Mouse (Mus musculus) ovary, postnatal 10 days (tissue): ENCODE data around the gene Slc35b2.

Experiments
- DNase-seq: peaks from one replicate; pipeline ENCODE4 v3.0.0; 2022; ENCODE audit warnings: low spot score

Slc35b2 gene

GRCm38 (mm10) chr17:45545278-45545961, 18.3 kb upstream of the Slc35b2 start:
- DNase-seq: no peak

GRCm38 (mm10) chr17:45546941-45547340, 16.7 kb upstream of the Slc35b2 start:
- no peak for DNase-seq

DNA sequence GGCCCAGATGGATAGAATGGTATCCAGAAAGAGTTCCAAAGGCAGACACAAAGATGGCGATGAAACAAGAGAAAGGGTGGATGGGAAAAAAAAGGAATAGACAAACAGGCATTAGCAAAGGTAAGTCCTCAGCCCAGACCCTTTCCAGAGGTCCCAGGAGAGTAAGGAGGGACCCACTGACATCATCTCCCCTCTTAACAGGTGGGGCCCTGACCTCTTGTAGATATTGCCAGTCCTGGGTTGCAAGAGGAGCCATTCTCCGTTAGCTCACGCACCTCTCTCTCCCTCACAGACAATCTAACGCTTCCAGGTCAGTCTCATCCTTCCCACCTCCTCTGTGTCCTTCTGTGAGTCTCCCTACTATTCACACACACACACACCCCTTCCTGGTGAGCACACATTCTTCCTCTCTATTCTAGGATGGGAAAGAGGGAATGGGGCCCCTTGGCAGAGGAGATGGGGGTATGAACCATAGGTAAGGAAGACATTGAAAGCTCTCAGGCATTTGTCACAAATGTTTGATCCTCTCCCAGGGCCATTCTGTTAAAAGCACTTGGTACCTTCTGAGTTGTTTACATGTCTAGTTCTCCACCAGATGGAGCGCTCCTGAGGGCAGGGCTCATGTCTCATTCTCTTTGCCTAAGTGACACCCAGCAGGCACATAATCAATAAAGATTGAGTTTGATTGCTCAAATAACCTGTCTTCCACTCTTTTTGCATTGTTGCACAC, 16.0 kb upstream of the Slc35b2 start:
- DNase-seq: no peak

- no peak for DNase-seq
Observed at GRCm38 (mm10) chr17:45548541-45549512, 14.8 kb upstream of the Slc35b2 start.

- DNase-seq: no peak
Observed at GRCm38 (mm10) chr17:45549617-45550181, 14.0 kb upstream of the Slc35b2 start, which contains the start of gene Tmem151b. TSS of gene Tmem151b (minus strand) at chr17:45549677.

- no peak for DNase-seq
Observed at GRCm38 (mm10) chr17:45550253-45550652, 13.4 kb upstream of the Slc35b2 start.

- DNase-seq: no peak
Observed at GRCm38 (mm10) chr17:45551249-45551796, 12.4 kb upstream of the Slc35b2 start.

DNA sequence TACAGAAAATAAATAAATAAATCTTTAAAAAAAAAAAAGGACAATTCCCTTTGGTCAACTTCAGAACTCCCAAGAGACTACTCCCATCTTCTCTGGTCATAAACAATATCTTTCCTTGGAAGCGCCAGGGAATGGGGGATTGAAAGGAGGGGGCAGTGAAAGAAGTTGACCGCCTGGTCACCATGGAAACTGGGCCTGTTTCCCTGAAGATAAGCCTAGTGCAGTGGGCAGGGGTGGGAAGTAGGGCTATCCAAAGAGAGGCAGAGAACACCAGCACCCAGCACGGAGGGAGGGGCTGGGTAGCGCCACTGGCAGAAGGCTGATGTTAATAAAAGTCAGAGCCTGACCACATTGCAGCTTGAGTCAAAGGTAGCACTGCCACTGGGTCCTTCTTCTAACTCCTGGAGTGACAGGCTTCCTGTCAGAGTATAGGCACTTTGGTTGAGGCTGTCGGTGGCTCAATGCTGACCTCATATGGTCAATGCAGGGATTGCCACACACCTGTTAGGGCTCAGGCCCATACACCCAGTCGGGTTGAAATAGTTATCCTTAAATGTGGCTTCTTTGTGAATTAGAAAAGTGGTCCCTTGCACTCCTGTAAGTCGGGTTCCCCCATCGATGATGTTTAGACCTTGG, 11.7 kb upstream of the Slc35b2 start:
- peak; percentile 50 for DNase-seq

GRCm38 (mm10) chr17:45553065-45553464, 10.6 kb upstream of the Slc35b2 start:
- DNase-seq: no peak

- no peak for DNase-seq
Observed at GRCm38 (mm10) chr17:45554420-45554819, 9.3 kb upstream of the Slc35b2 start.

DNA sequence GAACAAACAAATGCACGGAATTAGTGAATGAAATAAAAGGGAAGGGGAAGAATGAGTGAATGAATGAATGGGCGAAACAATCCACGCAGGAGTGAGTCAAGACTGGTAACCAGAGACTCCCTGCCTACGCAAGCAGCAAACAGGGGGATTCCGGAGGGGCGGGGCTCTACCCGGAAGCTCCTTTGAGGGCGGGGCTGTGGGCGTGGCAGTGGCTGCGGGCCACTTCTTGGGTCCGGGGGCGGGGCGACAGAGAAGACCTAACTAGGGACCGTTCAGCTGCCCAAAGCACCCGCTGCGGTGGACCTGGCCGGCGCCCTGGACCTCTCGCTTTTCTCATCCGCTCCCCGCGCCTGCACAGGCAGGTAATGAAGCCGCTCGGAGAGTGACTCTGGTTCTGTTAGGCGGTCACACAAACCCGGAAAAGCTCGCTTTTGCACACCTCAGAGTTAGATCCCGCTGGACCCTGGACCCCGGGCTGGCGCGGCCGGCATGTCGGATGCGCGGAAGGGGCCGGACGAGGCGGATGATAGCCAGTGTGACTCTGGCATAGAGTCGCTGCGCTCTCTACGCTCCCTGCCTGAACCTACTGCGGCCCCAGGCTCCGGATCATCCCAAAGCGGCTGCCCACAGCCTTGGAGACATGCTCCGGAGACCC, 8.1 kb upstream of the Slc35b2 start, which contains the start of gene Nfkbie:
Gene Nfkbie (plus strand): TSS at position 252 of the 655 bp plus-strand sequence.
- peak; percentile 84 for DNase-seq

- DNase-seq: no peak
Observed at GRCm38 (mm10) chr17:45556107-45556489, 7.6 kb upstream of the Slc35b2 start.

- DNase-seq: no peak
Observed at GRCm38 (mm10) chr17:45556514-45557245, 7.0 kb upstream of the Slc35b2 start.

- no peak for DNase-seq
Observed at GRCm38 (mm10) chr17:45557246-45557824, 6.3 kb upstream of the Slc35b2 start.

GRCm38 (mm10) chr17:45557998-45558862, 5.4 kb upstream of the Slc35b2 start:
- no peak for DNase-seq

- no peak for DNase-seq
Observed at GRCm38 (mm10) chr17:45559732-45560525, 3.7 kb upstream of the Slc35b2 start.

DNA sequence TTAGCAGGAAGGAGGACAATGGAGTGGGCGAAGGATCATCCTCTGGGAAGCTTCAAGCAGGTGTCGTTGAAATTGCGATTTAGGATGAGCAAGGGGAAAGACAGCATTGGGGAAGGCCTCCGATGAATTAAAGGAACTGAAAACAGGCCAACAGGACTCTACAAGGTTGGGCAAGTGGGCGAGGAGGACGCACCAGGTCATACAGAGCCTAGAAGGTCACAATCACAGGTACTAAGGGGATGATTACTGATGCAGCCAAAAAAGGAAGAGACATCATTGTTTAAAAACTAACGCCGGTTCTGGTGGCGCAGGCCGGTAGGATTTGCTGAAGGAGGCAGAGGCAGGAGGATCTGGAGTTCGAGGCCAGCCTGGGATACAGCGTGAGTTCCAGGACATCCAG, 458 bp upstream of the Slc35b2 start:
- no peak for DNase-seq
